Mouse (Mus musculus) erythroblast, embryonic 14.5 days (primary cell): ENCODE measurements around the gene Dennd6b.

Source experiments
- GATA1 ChIP-seq: IDR thresholded peaks from 2 replicates; pipeline ENCODE4 v1.6.1; 2012; ENCODE audit warnings: low read length, inconsistent platforms, mixed read lengths
- TAL1 ChIP-seq: IDR thresholded peaks from 3 replicates; pipeline ENCODE4 v1.6.1; 2012; ENCODE audit warnings: low read length, inconsistent platforms, mixed read lengths

- TF ChIP-seq TAL1 (no peak), GATA1 (no peak)
These were observed 37.8 kb upstream of the Dennd6b start for GRCm38 (mm10) chr15:89234052-89234451.
